Mouse (Mus musculus) heart, adult 9 months (tissue): ENCODE results near the gene Stpg1.

Source experiments
- DNase-seq, 2 experiments: peaks; one replicate each; pipeline ENCODE4 v3.0.0; 2022; ENCODE audit warnings: low spot score in 2 of 2

Stpg1 gene

DNA sequence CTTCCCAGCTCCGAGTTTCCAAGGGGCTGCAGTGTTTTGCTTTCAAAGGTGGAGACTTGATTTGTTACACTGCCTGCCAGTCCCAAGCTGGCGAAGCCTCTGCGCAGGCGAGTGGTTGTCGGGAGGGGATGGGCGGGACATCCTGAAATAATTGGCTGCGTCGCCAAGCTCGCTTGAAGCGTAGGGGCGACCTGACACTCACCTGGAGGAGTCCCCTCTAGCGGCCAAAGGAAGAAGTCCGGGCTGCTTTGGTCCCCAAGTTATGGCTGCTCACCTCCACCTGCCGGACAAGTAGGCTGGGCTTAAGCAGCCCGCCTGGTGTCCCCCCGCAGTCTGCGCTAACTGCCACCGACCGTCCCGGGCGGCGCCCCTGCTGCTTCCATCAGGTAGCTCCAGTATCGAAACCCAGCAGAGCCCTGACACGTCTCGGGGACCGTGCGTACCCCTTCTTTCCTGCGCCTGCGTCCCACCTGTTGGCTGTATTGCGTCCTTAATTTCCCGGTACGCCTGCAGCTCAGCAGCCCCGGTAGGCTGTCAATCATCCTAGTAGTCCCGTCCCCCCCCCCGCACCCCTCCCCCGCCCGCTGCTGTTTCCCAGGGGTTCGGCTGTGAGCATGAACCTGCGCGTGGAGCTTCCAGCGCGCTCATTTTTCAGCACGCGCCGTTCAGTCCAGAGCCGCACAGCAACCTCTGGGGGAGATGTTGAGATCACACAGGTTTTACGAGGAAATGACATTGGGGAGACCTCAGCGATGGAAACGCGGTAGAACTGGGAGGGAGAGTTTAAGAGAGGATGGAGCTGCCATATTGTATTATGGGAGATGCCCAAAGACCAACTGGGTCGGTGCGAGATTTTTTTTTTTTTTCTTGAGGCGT lies at the start of gene Stpg1, which contains the start of gene Nipal3:
Stpg1 (plus strand) TSS at position 270 of the 876 bp plus-strand sequence.
Nipal3 (minus strand) TSS at position 518 of the 876 bp plus-strand sequence.
- peak; percentile 92 to 94 for DNase-seq

DNA sequence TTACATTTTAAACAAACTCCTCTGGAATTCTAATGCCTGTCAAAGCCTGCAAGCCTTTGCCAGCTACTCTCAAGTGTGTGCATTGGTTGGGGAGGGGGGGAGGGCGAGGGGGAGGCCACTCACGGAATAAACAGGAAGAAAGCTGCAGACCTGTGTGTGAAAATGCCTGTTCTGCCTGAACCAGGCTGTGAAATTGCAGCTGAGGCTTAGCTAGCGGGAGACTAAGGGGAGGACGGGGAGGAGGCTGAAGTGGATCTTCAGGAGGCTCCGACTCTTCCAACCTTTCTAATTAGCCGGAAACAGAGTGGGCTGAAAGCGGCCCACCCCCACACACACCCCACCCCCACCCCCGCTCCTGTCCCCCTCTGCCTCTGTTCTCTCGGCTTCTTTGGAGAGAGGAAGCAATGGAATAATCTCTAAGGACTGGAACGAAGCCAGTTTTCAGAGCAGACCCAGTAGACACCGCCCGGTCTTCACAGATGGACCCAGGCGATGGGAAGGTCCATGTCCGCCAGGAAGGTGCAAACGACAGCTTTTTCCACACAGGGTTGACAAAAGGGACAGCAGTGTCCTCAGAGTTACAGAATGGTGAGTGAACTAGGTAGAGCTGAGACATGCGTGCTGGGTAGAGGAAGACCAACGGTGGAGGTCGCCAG lies 43.1 kb upstream of the Stpg1 start:
- no peak for DNase-seq

DNA sequence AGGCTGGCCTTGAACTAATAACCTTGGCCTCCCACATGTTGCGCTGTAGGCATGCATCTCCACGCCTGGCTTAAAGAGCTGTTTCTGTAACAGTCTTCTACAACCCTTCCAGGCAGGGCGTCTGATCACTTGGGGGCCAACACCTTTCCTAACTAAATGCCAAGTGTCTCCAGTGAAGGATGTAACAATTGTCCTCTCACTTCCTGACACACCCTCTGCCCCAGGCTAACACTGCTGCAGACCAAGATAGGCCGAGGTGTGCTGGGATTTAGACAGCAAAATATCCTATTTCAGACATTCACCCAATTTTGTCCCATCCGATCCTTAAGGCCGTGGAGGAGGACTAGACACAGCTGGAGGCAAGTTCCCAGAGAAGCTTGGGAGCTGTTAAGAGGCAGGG lies 41.4 kb upstream of the Stpg1 start:
- DNase-seq = peak in 1 of 2 experiments; percentile 34

DNA sequence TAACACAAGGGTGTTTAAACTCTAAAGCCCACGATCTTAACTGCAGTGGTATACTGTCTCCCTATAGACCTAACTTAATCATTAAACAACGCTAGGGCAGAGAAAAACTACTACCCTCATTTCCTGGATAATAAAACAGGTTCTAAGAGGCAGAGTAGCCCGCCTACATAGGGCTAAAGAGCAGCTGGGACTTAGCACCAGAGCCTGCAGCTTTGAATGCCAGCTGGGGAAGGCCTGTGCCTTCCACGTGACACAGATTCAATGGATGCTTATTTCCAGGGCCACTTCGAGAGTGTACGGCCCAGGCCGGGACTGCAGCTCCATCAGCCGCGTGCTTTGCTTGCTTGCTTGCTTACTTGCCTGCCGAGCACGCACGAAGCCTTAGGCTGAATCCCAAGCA lies 41.0 kb upstream of the Stpg1 start:
- no peak for DNase-seq

DNA sequence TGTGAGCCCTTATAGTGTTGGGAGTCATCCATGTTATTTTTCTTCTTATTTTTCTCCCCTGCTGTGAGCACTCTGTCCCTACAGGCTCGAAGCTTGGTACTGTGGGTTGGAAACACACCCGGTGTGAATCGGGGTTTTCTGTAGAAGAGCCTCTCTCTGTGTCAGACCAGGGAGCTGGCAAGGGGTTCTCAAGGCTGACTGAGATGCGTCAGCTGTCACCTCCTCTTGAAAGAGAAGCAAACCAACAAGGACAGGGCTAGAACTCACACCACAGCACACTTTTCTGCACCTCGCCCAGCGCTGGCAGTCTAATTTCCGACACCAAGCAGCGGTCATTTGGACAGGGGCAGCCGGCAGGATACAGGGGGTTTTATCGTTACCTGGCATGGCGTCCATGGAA lies 31.2 kb upstream of the Stpg1 start:
- DNase-seq = no peak

DNA sequence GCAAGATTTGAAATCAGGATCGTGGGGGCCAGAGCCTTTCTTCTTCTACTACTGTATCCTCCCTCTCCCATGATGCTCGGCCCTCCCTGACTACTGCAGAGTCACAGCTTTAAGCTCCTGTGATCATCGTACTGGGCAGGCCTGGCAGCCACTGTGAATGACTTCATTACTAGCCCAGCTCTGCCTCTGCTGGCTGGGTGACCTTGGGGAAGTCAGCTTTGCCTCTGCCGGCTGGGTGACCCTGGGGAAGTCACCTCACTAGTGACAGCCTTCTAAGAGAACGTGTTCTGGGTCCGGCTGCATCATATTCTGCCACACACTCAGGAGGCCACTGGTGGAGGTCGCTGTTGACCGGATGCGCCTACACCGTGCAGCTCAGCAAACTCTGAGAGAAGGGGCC lies 16.7 kb upstream of the Stpg1 start:
- no peak for DNase-seq

DNA sequence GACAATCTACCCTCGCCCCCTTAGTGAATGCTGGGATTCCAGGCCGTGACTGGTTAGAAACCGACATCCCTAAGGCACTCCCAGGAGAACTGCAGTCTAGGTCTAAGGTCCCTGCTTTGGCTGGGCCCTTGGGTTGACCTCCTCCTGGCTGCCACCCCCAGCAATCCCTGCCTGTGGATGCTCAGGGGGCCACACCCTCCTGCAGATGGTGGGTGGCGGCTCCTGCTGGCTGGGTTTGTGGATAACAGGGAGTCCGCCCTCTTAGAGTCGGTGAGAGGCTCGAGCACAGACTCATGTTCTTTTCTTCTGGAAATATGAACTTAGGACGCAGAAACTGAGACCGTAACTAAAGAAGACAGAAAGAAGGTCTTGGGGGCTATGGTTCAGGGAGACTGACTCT lies 14.2 kb upstream of the Stpg1 start:
- no peak for DNase-seq

DNA sequence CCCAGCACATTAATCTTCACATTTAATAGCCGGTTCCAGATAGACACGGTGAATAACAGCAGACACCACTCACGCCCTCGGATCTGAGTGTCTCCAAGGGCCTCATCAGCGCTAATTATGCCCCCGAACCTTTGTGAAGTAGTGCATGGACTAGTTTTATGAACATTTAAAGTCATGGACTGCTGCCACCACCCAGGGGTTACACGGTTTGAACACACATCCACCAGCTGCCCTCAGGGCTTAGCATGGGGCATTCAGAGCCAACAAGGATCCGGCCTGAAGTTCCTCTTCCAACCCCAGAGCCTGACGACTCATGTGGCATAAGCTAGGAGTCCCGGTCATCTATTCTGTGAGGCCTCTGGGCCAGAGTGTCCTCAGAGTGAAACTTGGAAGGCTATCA lies 9.5 kb upstream of the Stpg1 start:
- DNase-seq = no peak

DNA sequence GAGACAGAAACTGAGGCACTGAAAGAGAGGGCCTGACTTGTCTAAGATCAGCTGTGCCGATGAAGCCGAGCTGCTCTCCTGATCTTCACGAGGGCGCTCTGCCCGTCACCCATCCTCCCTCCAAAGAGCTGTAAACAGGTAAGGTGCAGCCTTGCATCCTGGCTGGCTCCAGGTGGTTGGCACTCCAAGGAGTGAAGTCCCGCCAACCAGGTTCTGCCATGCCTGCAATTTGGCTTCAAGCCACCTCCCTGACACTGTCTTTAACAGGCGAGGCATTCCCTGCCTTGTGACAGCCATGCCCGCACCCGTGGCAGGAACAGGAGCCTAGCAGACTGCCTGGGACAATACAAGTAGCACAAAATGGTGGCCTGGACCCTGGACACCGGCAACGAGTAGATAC lies 8.2 kb upstream of the Stpg1 start:
- DNase-seq = no peak

DNA sequence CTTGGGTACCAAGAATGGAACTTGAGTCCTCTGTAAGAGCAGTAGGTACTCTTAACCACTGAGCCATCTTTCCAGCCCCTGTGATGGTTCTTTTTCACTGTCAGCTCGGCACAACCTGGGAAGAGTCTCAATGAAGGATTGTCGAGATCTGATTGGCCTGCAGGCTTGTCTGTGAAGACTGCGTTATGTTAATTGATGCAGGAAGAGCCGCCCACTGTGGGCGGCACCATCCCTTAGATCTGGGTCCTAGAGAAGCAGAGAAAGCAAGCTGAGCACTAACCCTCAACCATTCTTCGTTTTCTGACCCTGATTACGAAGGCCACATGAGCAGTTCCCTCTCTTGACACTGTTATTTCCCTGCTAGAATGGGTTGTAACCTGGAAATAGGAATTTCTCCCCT lies 5.3 kb upstream of the Stpg1 start:
- no peak for DNase-seq

DNA sequence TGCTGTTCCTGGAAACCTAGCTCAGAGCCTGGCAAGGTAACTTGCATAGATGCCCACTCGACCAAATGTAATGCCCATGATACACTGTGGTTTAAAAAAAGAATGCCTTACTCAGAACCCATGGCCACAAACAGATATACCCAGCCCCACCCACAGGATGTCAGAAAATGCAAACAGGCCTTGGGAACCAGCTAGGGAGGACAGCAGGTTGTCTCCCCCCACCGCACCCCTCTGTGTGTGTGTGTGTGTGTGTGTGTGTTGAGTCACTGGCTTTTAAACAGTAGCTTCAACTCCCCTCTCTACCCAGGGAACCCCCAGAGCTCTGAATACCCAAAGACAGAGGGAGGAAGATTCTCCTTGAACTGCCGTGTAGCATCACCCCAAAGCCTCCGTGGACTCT lies 1.3 kb upstream of the Stpg1 start:
- no peak for DNase-seq

DNA sequence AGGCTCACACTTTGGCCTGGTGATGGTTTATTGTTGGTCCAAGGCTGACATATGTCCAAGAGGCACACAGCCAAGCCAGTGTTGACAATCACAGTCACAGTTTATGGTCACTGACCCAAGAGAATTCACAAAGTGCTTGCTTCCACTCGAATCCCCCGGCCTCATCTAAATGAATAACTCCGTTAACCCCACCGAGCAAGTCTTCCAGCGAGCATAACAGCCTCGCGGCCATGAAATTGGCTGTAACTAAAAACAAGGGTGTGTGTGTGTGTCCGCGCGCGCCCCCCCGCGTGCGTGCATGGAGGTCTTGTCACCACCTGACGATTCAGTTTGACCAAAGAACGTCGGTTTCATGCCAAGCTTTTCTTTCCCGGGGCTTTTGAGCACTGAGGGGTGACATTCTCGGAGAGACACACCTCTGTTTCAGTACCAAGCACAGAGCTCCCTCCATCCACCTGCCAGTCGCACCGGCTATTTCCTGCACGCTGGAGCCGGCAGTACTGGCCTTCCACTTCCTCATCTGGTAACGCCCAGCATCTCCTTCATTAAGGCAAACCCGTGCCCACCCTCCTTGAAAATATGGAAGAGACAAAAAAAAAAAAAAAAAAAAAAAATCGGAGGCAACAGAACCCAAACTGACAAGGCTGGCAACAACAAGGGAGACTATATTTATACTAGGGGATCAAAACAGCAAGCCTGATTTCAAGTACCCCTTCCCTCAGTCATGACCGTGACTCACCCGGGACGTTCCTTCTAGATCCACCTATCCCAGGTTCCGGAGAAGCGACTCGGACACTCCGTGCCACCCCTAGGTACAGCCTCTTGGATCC lies 684 bp upstream of the Stpg1 start:
- DNase-seq = peak in 1 of 2 experiments; percentile 29

DNA sequence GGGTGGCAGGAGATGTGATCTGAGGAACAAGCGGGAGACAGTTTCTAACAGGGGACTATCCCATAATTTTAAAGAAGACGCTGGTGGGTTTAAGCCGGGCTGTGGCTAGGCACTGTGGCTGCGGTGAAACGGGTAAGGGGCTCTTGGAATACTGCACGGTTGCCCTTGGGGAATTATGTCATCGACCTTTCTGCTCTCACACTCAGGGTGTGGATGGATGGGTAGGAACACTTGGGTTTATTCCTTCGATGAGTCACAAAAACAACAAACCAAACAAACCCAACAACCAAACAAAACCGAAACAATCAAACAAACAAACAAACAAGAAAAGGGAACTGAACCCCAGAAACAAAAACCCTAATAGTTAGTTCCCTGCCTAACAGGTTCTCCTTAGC lies 804 bp downstream of the Stpg1 start:
- DNase-seq = no peak

DNA sequence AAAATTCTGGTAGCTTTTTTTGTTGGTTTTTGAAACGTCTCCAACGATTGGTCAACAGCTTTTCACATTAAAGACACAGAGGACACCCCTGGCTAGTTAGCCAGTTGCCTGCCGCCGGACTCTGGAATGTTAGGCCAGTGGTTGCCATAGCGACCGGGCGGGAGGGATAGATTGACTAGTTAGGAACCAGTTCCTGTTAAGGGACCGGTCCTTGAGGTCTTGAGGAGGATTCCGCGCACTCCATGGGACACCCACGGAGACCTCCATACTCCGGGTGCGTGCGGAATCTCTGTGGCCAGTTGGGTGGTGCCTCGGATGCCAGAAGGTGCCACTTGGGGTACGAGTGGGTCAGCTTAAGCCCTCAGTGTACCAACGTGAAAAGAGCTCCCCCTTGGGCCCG lies 1.2 kb downstream of the Stpg1 start:
- peak; percentile 26 to 33 for DNase-seq

DNA sequence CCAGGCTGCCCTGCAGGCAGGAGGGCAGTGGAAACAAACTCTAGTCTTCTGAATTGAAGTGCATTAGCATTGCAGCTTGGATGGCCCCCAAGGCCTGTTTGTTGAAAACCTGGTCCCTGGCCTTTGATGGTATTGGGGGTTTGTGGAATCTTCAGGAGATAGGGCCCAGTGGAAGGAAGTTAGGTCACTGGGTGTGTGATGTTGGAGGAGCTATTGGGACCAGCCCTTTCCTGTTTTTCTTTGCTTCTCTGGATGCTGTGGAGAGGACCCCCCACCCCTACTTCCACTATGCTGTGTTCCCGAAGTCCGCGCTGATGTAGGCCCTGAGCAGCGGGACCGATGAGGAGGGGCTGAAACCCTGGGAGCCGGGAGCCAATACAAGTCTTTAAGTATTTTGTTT lies 3.5 kb downstream of the Stpg1 start:
- DNase-seq = peak in 1 of 2 experiments; percentile 39

DNA sequence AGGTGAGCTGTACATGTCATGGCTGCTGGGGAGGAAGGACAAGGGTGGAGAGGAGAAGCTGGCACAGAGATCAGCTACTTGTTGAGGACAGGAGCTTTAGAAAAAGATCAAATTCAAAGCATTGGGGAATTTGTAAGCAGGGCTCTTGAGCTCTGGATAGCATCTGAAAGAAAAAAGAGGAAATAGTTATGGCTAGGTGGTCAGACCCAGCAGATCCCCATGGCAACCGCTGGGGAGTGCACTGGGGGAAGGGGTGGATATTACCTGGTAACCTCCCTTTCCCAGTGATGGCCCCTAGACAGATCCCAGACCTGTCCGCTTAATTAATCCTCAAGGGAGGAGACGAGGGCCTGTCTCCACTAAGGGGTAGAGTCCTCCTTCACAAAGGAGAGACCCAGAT lies 5.2 kb downstream of the Stpg1 start:
- DNase-seq = no peak

DNA sequence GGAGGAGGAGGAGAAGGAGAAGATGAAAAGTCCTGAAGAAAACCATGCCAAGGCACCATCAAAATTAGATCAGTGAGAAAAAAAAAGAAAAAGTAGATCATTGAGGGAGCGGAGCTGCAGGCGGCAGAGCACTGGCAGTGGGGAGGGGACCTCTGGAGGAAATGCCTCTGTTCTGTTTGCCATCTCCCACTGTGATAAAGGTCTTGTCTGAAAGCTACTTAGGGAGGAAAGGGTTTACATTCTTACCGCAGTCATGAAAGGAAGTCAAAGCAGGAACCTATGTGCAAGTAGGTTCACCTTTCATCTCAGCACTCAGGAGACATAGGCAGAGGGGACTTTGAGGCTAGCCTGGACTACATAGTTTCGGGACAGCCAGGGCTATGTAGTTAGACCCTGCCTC lies 7.0 kb downstream of the Stpg1 start:
- no peak for DNase-seq

DNA sequence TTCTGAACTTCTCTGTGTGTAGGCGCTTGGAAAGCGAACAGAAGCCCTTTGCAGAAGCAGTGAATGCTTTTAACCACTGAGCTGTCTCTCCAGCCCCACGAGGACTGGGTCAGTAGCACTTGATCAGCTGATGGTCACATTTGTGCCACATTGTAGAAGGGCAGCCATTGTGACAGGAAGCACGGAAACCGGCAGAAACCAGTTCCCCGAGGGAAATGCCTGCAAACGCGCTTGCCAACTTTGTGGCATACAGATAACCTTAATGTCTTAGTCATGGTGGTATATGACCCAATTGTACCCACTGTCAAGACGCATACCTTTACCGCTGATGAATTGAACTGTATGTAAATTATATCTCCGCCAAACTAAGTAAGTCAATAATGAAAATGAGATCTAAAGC lies 11.2 kb downstream of the Stpg1 start:
- DNase-seq = no peak

DNA sequence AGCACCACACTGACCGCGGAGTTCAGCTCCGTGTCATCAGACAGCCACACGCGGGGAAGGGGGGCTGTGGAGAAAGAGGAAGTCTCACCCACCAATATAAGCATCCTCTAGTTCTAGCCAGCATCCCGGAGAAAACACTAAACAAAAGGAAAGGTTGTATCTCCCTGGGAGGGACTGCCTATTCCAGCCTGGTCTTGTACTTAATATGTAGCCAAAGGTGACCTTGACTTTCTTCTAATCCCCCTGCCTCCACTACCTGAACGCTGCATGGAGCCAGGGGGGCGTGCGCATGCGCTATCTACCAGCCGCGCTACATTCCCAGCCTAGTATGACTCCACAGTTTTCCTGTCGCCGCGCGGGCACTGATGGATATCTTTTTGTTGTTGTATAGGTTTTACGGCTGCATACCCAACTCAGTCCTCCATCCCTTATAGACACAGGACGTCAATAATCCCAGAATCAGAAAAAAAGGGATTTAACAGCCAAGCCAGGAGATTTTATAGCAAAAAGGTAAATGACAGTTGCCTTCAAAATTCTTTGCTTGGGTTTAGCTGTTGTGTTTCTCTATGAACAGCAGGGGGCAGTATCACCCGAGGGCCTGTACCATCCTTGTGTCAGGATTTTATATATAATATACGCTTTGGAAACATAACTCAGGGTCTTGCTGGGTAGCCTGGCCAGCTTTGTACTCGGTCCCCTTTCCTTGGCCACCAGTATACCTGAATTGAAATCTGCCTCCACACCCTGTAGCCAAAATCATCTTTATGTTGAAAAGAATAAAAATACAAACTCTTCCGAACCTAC lies 13.2 kb downstream of the Stpg1 start:
- DNase-seq = no peak

DNA sequence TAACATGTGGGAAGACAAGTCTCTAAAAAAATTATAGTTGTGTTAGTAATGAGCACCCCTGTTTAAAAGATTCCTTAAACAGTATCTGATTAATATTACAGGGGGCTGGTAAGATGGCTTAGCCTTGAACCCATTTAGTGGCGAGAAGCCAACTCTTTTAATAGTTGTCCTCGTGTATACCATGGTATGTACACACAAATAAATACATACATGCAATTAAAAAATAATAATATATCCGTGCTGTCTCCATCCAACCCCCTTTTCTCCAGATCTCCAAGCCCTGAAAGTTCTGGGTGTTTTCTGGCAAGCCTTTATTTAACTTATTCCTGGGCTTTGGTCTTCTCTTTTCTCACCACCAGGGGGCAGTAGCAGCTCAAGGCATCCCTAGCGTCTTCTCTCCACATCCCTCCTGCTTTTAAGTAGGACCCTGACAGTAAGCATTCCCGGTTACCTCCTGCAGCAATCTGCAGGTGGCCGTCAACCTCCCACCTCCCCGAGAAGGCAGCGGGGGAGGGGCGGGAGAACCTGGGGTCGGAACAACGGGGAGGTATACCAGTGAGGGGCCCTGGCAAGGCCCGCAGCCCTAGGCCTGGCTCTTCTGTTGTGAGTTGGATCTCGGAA lies 13.9 kb downstream of the Stpg1 start:
- peak in 1 of 2 experiments; percentile 65 for DNase-seq

DNA sequence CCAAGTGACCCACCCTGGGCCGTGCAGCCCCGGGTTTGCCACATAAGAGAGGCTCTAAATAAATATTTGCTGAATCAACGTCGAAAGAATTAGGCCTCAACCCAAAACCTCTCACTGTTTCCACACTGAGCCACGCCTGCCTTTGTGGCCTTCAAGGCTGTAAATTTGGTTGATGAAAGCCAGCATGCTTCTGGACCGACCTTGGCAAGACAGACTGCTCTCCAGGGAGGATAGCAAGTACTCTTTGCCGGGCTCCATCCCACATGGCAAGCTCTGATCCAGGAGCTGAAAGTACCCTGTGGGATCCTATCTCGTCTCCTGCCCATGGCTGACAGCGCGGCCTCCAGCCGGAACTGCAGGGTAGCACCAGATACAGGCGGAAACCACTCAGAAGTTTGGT lies 14.9 kb downstream of the Stpg1 start:
- DNase-seq = no peak
